Mouse (Mus musculus) intestine, embryonic 14.5 days (tissue): Measurements from ENCODE around the gene Cldn10. TPM values are rescaled to one million over a fixed set of nuclear protein-coding genes. Genes with fewer than 3 reads are reported as not detected.

Source experiments
- ATAC-seq: fragments of 200-750 bp; cut with Nextera tagmentation; replicated peaks from 2 replicates; pipeline ENCODE4 v1.8.0; 2017; ENCODE audit warnings: low read depth, moderate number of reproducible peaks, moderate TSS enrichment, moderate library complexity; ENCODE audit not compliant: low FRiP score, low TSS enrichment
- DNase-seq: peaks from one replicate; pipeline ENCODE4 v3.0.0-alpha.2; 2018; ENCODE audit warnings: low spot score
- H3K27ac ChIP-seq: fragments of 300-500 bp; sonication (generic); 2 replicates; pipeline ENCODE4 v1.5.1; 2014; ENCODE audit warnings: low read depth, mild to moderate bottlenecking, control low read depth
- H3K27me3 ChIP-seq: fragments of 300-500 bp; sonication (generic); replicated peaks from 2 replicates; pipeline ENCODE4 v1.6.1; 2014; ENCODE audit warnings: low read length, control low read depth; ENCODE audit not compliant: control insufficient read depth, insufficient read depth
- H3K36me3 ChIP-seq: fragments of 300-500 bp; sonication (generic); 2 replicates; pipeline ENCODE4 v1.6.1; 2014; ENCODE audit warnings: low read length, control low read depth; ENCODE audit not compliant: control insufficient read depth, insufficient read depth
- H3K4me1 ChIP-seq: fragments of 300-500 bp; sonication (generic); replicated peaks from 2 replicates; pipeline ENCODE4 v1.6.1; 2014; ENCODE audit warnings: low read length, control low read depth, mixed read lengths; ENCODE audit not compliant: control insufficient read depth, insufficient read depth
- H3K4me2 ChIP-seq: fragments of 300-500 bp; sonication (generic); 2 replicates; pipeline ENCODE4 v1.6.1; 2014; ENCODE audit warnings: low read length
- H3K4me3 ChIP-seq: fragments of 300-500 bp; sonication (generic); 2 replicates; pipeline ENCODE4 v1.5.1; 2014; ENCODE audit warnings: low read depth, low read length, control low read depth, mixed read lengths
- H3K9ac ChIP-seq: fragments of 300-500 bp; sonication (generic); 2 replicates; pipeline ENCODE4 v1.6.1; 2014; ENCODE audit warnings: mild to moderate bottlenecking, low read length
- H3K9me3 ChIP-seq: fragments of 300-500 bp; sonication (generic); 2 replicates; pipeline ENCODE4 v1.6.1; 2016; ENCODE audit warnings: low read length, control low read depth; ENCODE audit not compliant: control insufficient read depth
- WGBS: fragments of 180-500 bp; shearing (Covaris S2); extraction: QIAGEN DNeasy Blood & Tissue Kit; methylation state at CpG from one replicate; pipeline ENCODE4 v1.1.7; 2014; 5-methylcytosine and 5-hydroxymethylcytosine counted together
- polyA plus RNA-seq: library from polyadenylated mRNA; unstranded; fragments of >200 nt; fragmentation: Nextera tagmentation; extraction: Ambion mirVana; gene quantifications from 2 replicates; pipeline ENCODE4 v1.2.1, GENCODE M21; 2014

Gene Cldn10
- polyA plus RNA-seq, 1 experiment from 2014 or later = 14.2 TPM

GRCm38 (mm10) chr14:118823313-118823712, 35.6 kb downstream of the Cldn10 start:
- Histone ChIP-seq H3K4me1 (no peaks in the 10 kb centered on the region), H3K9ac (no peak overlapping the region), H3K36me3 (no peaks in the 10 kb centered on the region), H3K4me2 (no peak overlapping the region), H3K4me3 (no peak overlapping the region), H3K27me3 (no peaks in the 10 kb centered on the region), H3K27ac (no peak overlapping the region), H3K9me3 (no peaks in the 10 kb centered on the region)
- 71% methylated on average over 6 of the region's 6 CpGs for WGBS
- no peak for DNase-seq
- ATAC-seq = no peak

- DNase-seq (no peak), ATAC-seq (no peak)
- Histone ChIP-seq H3K9ac (no peak overlapping the region), H3K36me3 (no peaks in the 10 kb centered on the region), H3K4me1 (no peaks in the 10 kb centered on the region), H3K27ac (no peak overlapping the region), H3K4me2 (no peak overlapping the region), H3K4me3 (no peak overlapping the region), H3K9me3 (no peaks in the 10 kb centered on the region), H3K27me3 (no peaks in the 10 kb centered on the region)
- WGBS = 82% methylated on average over 8 of the region's 8 CpGs
Measured at GRCm38 (mm10) chr14:118826346-118826745, 38.6 kb downstream of the Cldn10 start.

- no peak overlapping the region for H3K27ac ChIP-seq
- no peaks in the 10 kb centered on the region for H3K36me3 ChIP-seq
- H3K9ac ChIP-seq = no peak overlapping the region
- no peaks in the 10 kb centered on the region for H3K27me3 ChIP-seq
- DNase-seq = no peak
- no peak overlapping the region for H3K4me3 ChIP-seq
- ATAC-seq = no peak
- no peak overlapping the region for H3K4me2 ChIP-seq
- H3K9me3 ChIP-seq = no peaks in the 10 kb centered on the region
- WGBS = 57% methylated on average over 7 of the region's 7 CpGs
- no peaks in the 10 kb centered on the region for H3K4me1 ChIP-seq
Measured at GRCm38 (mm10) chr14:118827283-118827904, 39.7 kb downstream of the Cldn10 start.

- Histone ChIP-seq H3K4me2 (no peak overlapping the region), H3K4me3 (no peak overlapping the region), H3K4me1 (no peaks in the 10 kb centered on the region), H3K27me3 (no peaks in the 10 kb centered on the region), H3K27ac (no peak overlapping the region), H3K36me3 (no peaks in the 10 kb centered on the region), H3K9ac (no peak overlapping the region), H3K9me3 (no peaks in the 10 kb centered on the region)
- no peak for DNase-seq
- 86% methylated on average over 11 of the region's 11 CpGs for WGBS
- ATAC-seq = no peak
Measured at GRCm38 (mm10) chr14:118829331-118830095, 41.8 kb downstream of the Cldn10 start.

- Histone ChIP-seq H3K4me1 (no peaks in the 10 kb centered on the region), H3K9me3 (no peaks in the 10 kb centered on the region), H3K9ac (no peak overlapping the region), H3K4me3 (no peak overlapping the region), H3K27ac (no peak overlapping the region), H3K4me2 (no peak overlapping the region), H3K36me3 (no peaks in the 10 kb centered on the region), H3K27me3 (no peaks in the 10 kb centered on the region)
- 63% methylated on average over 4 of the region's 4 CpGs for WGBS
- DNase-seq (no peak), ATAC-seq (no peak)
Measured at GRCm38 (mm10) chr14:118831597-118831996, 43.9 kb downstream of the Cldn10 start.

- no peaks in the 10 kb centered on the region for H3K36me3 ChIP-seq
- H3K9me3 ChIP-seq = no peaks in the 10 kb centered on the region
- H3K27me3 ChIP-seq = no peaks in the 10 kb centered on the region
- ATAC-seq = no peak
- H3K4me1 ChIP-seq = no peaks in the 10 kb centered on the region
- no peak overlapping the region for H3K27ac ChIP-seq
- no peak overlapping the region for H3K4me2 ChIP-seq
- H3K9ac ChIP-seq = no peak overlapping the region
- no peak for DNase-seq
- 90% methylated on average over 6 of the region's 6 CpGs for WGBS
- H3K4me3 ChIP-seq = no peak overlapping the region
Measured at GRCm38 (mm10) chr14:118833241-118833640, 45.5 kb downstream of the Cldn10 start.

GRCm38 (mm10) chr14:118834313-118834712, 46.6 kb downstream of the Cldn10 start:
- Histone ChIP-seq H3K4me3 (no peak overlapping the region), H3K4me2 (no peak overlapping the region), H3K4me1 (no peaks in the 10 kb centered on the region), H3K27me3 (no peaks in the 10 kb centered on the region), H3K9me3 (no peaks in the 10 kb centered on the region), H3K27ac (no peak overlapping the region), H3K36me3 (no peaks in the 10 kb centered on the region), H3K9ac (no peak overlapping the region)
- DNase-seq (no peak), ATAC-seq (no peak)
- WGBS = 12% methylated on average over 7 of the region's 7 CpGs

GRCm38 (mm10) chr14:118836145-118836544, 48.4 kb downstream of the Cldn10 start:
- no peaks in the 10 kb centered on the region for H3K27me3 ChIP-seq
- DNase-seq = no peak
- no peak overlapping the region for H3K27ac ChIP-seq

GRCm38 (mm10) chr14:118836754-118837153, 49.0 kb downstream of the Cldn10 start:
- ATAC-seq = no peak
- no peaks in the 10 kb centered on the region for H3K36me3 ChIP-seq
- no peaks in the 10 kb centered on the region for H3K27me3 ChIP-seq
- no peak overlapping the region for H3K4me2 ChIP-seq
- no peaks in the 10 kb centered on the region for H3K9me3 ChIP-seq
- WGBS = 84% methylated on average over 7 of the region's 7 CpGs
- H3K4me3 ChIP-seq = no peak overlapping the region
- DNase-seq = no peak
- H3K27ac ChIP-seq = no peak overlapping the region
- no peaks in the 10 kb centered on the region for H3K4me1 ChIP-seq
- no peak overlapping the region for H3K9ac ChIP-seq

More at GRCm38 (mm10) chr14:118836145-118836544, 48.4 kb downstream of the Cldn10 start:
- no peak for ATAC-seq
- H3K9ac ChIP-seq = no peak overlapping the region
- no peak overlapping the region for H3K4me2 ChIP-seq
- H3K36me3 ChIP-seq = no peaks in the 10 kb centered on the region
- H3K4me1 ChIP-seq = no peaks in the 10 kb centered on the region
- H3K4me3 ChIP-seq = no peak overlapping the region
- 83% methylated on average over 11 of the region's 11 CpGs for WGBS
- no peaks in the 10 kb centered on the region for H3K9me3 ChIP-seq
